ENCODE assay signal across 13 mouse cellular contexts in the genomic region with DNA sequence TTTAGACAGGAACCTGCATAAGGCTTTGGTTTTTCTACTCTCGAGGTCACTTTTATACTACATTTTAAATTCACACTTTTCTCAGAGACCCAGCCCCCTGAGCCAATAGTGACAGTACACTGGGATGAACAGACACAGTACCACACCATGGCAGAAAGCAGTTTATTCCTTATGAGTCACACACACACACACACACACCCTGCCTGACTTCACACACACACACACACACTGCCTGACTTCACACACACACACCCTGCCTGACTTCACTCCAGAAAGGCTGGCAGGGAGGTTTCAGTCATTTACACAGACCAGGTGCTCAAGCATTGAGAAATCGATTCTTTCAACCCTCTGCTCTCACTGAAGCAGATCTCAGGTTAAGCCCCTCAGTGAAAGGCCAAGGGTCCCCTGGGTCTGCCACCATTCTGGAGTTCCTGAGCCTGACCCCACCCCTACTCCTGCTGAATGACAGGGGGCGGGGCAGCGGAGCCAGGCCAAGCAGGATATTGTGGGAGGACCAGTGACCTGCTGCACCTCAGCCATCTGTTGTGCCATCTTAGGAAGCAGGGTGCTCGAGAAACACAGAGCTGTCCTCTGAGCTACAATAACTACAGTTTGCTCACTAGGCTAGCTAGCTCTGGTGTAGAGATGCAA. TPM values are rescaled to one million over a fixed set of nuclear protein-coding genes. Genes with fewer than 3 reads are reported as not detected.
DNase-seq lines count a peak whose midpoint lies in the region; ATAC-seq and TF ChIP-seq lines count a peak whose summit lies in the region.
"Had no signal": no experiment of that assay in that cellular context is flagged by ENCODE, and none has a peak within 500 bp of the region (broad histone marks: within the 10 kb centered on the region; RNA-seq: fewer than 3 reads in every experiment).

No protein-coding gene starts in this region.

- no peak overlapping the region for H3K9ac ChIP-seq in forebrain, embryonic 13.5 days
- H3K9ac ChIP-seq in forebrain, embryonic 14.5 days (ENCODE audit: low read length) = no peak overlapping the region
- no peak overlapping the region for H3K9ac ChIP-seq in MEL (ENCODE audit: control insufficient read depth, low read depth, low read length, poor library complexity, severe bottlenecking)
- no peak overlapping the region for H3K9ac ChIP-seq in embryonic facial prominence, embryonic 14.5 days (ENCODE audit: low read depth, low read length)
- H3K9ac ChIP-seq: hindbrain, embryonic 15.5 days; limb, embryonic 13.5 days; neural tube, embryonic 13.5 days had no signal

- TF ChIP-seq CTCF in MEL (IDR thresholded peaks at IDR 0.05 in 2 of 3, conservative IDR thresholded peaks at IDR 0.05 in 1 of 3; ENCODE audit: control insufficient read depth in 1 of 3, insufficient read depth in 1 of 3, low read depth in 2 of 3, low read length in 3 of 3, poor library complexity in 1 of 3, severe bottlenecking in 1 of 3) = no peak

- H3K27me3 ChIP-seq in forebrain, embryonic 13.5 days = no peaks in the 10 kb centered on the region
- H3K27me3 ChIP-seq in forebrain, embryonic 14.5 days (replicated peaks; ENCODE audit: control insufficient read depth, insufficient read depth, low read length) = no peaks in the 10 kb centered on the region
- no peaks in the 10 kb centered on the region for H3K27me3 ChIP-seq in MEL (ENCODE audit: control insufficient read depth in 1 of 2, insufficient read depth in 2 of 2, low read length in 2 of 2)
- H3K27me3 ChIP-seq in embryonic facial prominence, embryonic 14.5 days (replicated peaks; ENCODE audit: control insufficient read depth, insufficient read depth, low read length) = no peaks in the 10 kb centered on the region
- H3K27me3 ChIP-seq: hindbrain, embryonic 15.5 days; limb, embryonic 13.5 days; neural tube, embryonic 13.5 days had no signal

- no peak for TF ChIP-seq RAD21 in MEL (IDR thresholded peaks at IDR 0.05; ENCODE audit: low read depth, low read length)

- peak in 1 of 2 experiments; percentile 55; a peak in 2 of 4 replicates for TF ChIP-seq POLR2A in MEL (IDR thresholded peaks at IDR 0.05; ENCODE audit: control insufficient read depth in 1 of 2, insufficient read depth in 1 of 2, low read depth in 1 of 2, low read length in 2 of 2, poor library complexity in 1 of 2)

- 25% methylated on average over 5 of the region's 5 CpGs for WGBS in forebrain, embryonic 13.5 days
- WGBS in forebrain, embryonic 14.5 days = 33% methylated on average over 5 of the region's 5 CpGs
- 35% methylated on average over 5 of the region's 5 CpGs for WGBS in embryonic facial prominence, embryonic 14.5 days

- H3K4me1 ChIP-seq in forebrain, embryonic 13.5 days = peaks cover 4% of the 10 kb centered on the region; the same call in 1 of the 2 replicates
- no peaks in the 10 kb centered on the region for H3K4me1 ChIP-seq in forebrain, embryonic 14.5 days (ENCODE audit: control insufficient read depth, insufficient read depth, low read length)
- H3K4me1 ChIP-seq in MEL (ENCODE audit: control insufficient read depth in 1 of 2, insufficient read depth in 2 of 2, low read length in 2 of 2) = no peaks in the 10 kb centered on the region
- peaks cover 9% of the 10 kb centered on the region; the same call in 1 of the 2 replicates for H3K4me1 ChIP-seq in embryonic facial prominence, embryonic 14.5 days (ENCODE audit: control insufficient read depth, insufficient read depth, low read length)
- H3K4me1 ChIP-seq: hindbrain, embryonic 15.5 days; neural tube, embryonic 13.5 days had no signal

- no peaks in the 10 kb centered on the region for H3K79me2 ChIP-seq in MEL (ENCODE audit: control insufficient read depth, insufficient read depth, low read length, poor library complexity)

- no peaks in the 10 kb centered on the region for H3K36me3 ChIP-seq in forebrain, embryonic 13.5 days (ENCODE audit: poor library complexity, severe bottlenecking)
- H3K36me3 ChIP-seq in forebrain, embryonic 14.5 days (ENCODE audit: control insufficient read depth, insufficient read depth, low read length) = 0 out of 2 replicates have a peak, but pooled peaks cover 2% of the 10 kb centered on the region
- H3K36me3 ChIP-seq in MEL (ENCODE audit: control insufficient read depth in 1 of 2, insufficient read depth in 2 of 2, low read length in 2 of 2) = peaks cover 0 to 36% of the 10 kb centered on the region in 2 experiments; a peak in 2 of 4 replicates
- H3K36me3 ChIP-seq in embryonic facial prominence, embryonic 14.5 days (ENCODE audit: control insufficient read depth, insufficient read depth, low read length) = no peaks in the 10 kb centered on the region
- H3K36me3 ChIP-seq: hindbrain, embryonic 15.5 days; limb, embryonic 13.5 days; neural tube, embryonic 13.5 days had no signal

- no peak overlapping the region for H3K27ac ChIP-seq in forebrain, embryonic 13.5 days
- H3K27ac ChIP-seq in forebrain, embryonic 14.5 days (ENCODE audit: low read depth, low read length) = no peak overlapping the region
- H3K27ac ChIP-seq in MEL (ENCODE audit: control insufficient read depth, low read depth, low read length) = no peak overlapping the region
- H3K27ac ChIP-seq in embryonic facial prominence, embryonic 14.5 days (replicated peaks; ENCODE audit: low read depth, low read length) = no peak overlapping the region
- H3K27ac ChIP-seq: gastrocnemius, adult 2 months; hindbrain, embryonic 15.5 days; limb, embryonic 13.5 days; neural tube, embryonic 13.5 days had no signal

- DNase-seq in forebrain, embryonic 14.5 days (ENCODE audit: low spot score) = no peak
- DNase-seq in MEL (ENCODE audit: low read depth, low spot score) = no peak
- DNase-seq in embryonic facial prominence, embryonic 14.5 days (ENCODE audit: low spot score) = peak; percentile 12
- peak; percentile 52 for DNase-seq in mesoderm, embryonic 11.5 days (ENCODE audit: low read depth, low spot score)
- DNase-seq in spleen, postnatal 10 days (ENCODE audit: low spot score in 2 of 2) = no peak
- no peak for DNase-seq in heart, adult 8-10 months (ENCODE audit: low spot score)
- DNase-seq in layer of hippocampus, adult 18-20 months (ENCODE audit: low spot score in 2 of 2) = no peak
- DNase-seq: cerebellum, adult 9-11 months; gastrocnemius, adult 2 months had no signal

- TF ChIP-seq EP300 in MEL (IDR thresholded peaks at IDR 0.05; ENCODE audit: low read depth in 1 of 2, low read length in 2 of 2) = no peak

- no peak overlapping the region for H3K4me3 ChIP-seq in forebrain, embryonic 13.5 days
- H3K4me3 ChIP-seq in forebrain, embryonic 14.5 days (ENCODE audit: low read depth, low read length) = no peak overlapping the region
- H3K4me3 ChIP-seq in MEL (ENCODE audit: control insufficient read depth in 1 of 2, insufficient read depth in 1 of 2, low read depth in 2 of 2, low read length in 2 of 2) = no peak overlapping the region
- H3K4me3 ChIP-seq in embryonic facial prominence, embryonic 14.5 days (ENCODE audit: low read depth, low read length) = no peak overlapping the region
- H3K4me3 ChIP-seq: gastrocnemius, adult 2 months; hindbrain, embryonic 15.5 days; limb, embryonic 13.5 days; neural tube, embryonic 13.5 days had no signal

- no peaks in the 10 kb centered on the region for H3K9me3 ChIP-seq in forebrain, embryonic 13.5 days (replicated peaks)
- no peaks in the 10 kb centered on the region for H3K9me3 ChIP-seq in forebrain, embryonic 14.5 days (replicated peaks; ENCODE audit: control insufficient read depth, low read length)
- H3K9me3 ChIP-seq in MEL (replicated peaks; ENCODE audit: insufficient read depth, low read length) = no peaks in the 10 kb centered on the region
- no peaks in the 10 kb centered on the region for H3K9me3 ChIP-seq in embryonic facial prominence, embryonic 14.5 days (ENCODE audit: control insufficient read depth, low read length)
- H3K9me3 ChIP-seq: hindbrain, embryonic 15.5 days; limb, embryonic 13.5 days; neural tube, embryonic 13.5 days had no signal

- peak; percentile 51; the same call in 1 of the 2 replicates for ATAC-seq in forebrain, embryonic 13.5 days
- ATAC-seq in forebrain, embryonic 14.5 days = no peak
- peak; percentile 69 for ATAC-seq in embryonic facial prominence, embryonic 14.5 days (ENCODE audit: low read depth)

- H3K4me2 ChIP-seq in forebrain, embryonic 13.5 days = no peak overlapping the region
- no peak overlapping the region for H3K4me2 ChIP-seq in forebrain, embryonic 14.5 days (ENCODE audit: low read length)
- H3K4me2 ChIP-seq in embryonic facial prominence, embryonic 14.5 days (ENCODE audit: low read depth, low read length) = no peak overlapping the region
- H3K4me2 ChIP-seq: hindbrain, embryonic 15.5 days; limb, embryonic 13.5 days; neural tube, embryonic 13.5 days had no signal

TF ChIP-seq in MEL, 35 proteins besides CTCF, POLR2A, EP300 and RAD21 (continues in another document):
- no peak for TF ChIP-seq GABPA (IDR thresholded peaks at IDR 0.05; ENCODE audit: low read depth, low read length)
- TF ChIP-seq JUND (IDR thresholded peaks at IDR 0.05; ENCODE audit: low read depth, low read length) = no peak
- TF ChIP-seq SIN3A (IDR thresholded peaks at IDR 0.05; ENCODE audit: low read length) = no peak
- TF ChIP-seq ELF1 (IDR thresholded peaks at IDR 0.05; ENCODE audit: low read depth, low read length) = 0 out of 2 replicates have a peak, but pooled peaks have one; percentile 9
- TF ChIP-seq SMC3 (IDR thresholded peaks at IDR 0.05; ENCODE audit: low read depth, low read length) = peak; percentile 23
- 0 out of 2 replicates have a peak, but pooled peaks have one; percentile 71 for TF ChIP-seq CHD1 (IDR thresholded peaks at IDR 0.05; ENCODE audit: low read depth, low read length)

RNA-seq across cellular contexts. Expression of gene Fam133b, which starts 16.5 kb away (rescaled TPM):
- 39.0 and 40.6 TPM in 2 replicates for polyA plus RNA-seq in forebrain, embryonic 13.5 days (2015; fragmentation: Nextera tagmentation; extraction: Ambion mirVana)
- polyA plus RNA-seq in forebrain, embryonic 14.5 days (2014; fragmentation: Nextera tagmentation; extraction: Ambion mirVana) = 26.9 and 29.6 TPM in 2 replicates
- 36.2 and 39.4 TPM in 2 replicates for total RNA-seq in MEL (2012; rRNA removed)
- polyA plus RNA-seq in MEL (2012; ENCODE audit: insufficient read depth in 1 of 2, insufficient read length in 2 of 2, low read depth in 1 of 2, low replicate concordance in 2 of 2, missing spikeins in 1 of 2) = 10 to 100 TPM in 1 of 2 experiments, not detected in 1; 56.0 TPM
- 24.4 and 27.2 TPM in 2 replicates for polyA plus RNA-seq in embryonic facial prominence, embryonic 14.5 days (2014; fragmentation: Nextera tagmentation; extraction: Ambion mirVana)
- 10 to 100 TPM; 10.0 to 11.7 (median 11.1) TPM for total RNA-seq in heart, adult 8-10 months (2022)
- total RNA-seq in layer of hippocampus, adult 18-20 months (2021) = 10 to 100 TPM; 42.9 to 44.1 TPM

RNA-seq across cellular contexts. Expression of gene 1700109H08Rik, which starts 44.2 kb away (rescaled TPM):
- polyA plus RNA-seq in forebrain, embryonic 13.5 days (2015; fragmentation: Nextera tagmentation; extraction: Ambion mirVana) = 3.1 and 3.9 TPM in 2 replicates
- polyA plus RNA-seq in forebrain, embryonic 14.5 days (2014; fragmentation: Nextera tagmentation; extraction: Ambion mirVana) = 1.1 and 2.3 TPM in 2 replicates
- total RNA-seq in MEL (2012; rRNA removed) = 1.6 and 1.9 TPM in 2 replicates
- polyA plus RNA-seq in MEL (2012; ENCODE audit: insufficient read depth in 1 of 2, insufficient read length in 2 of 2, low read depth in 1 of 2, low replicate concordance in 2 of 2, missing spikeins in 1 of 2) = 1 to 10 TPM in 1 of 2 experiments, not detected in 1; 4.2 TPM
- 1.5 and 1.6 TPM in 2 replicates for polyA plus RNA-seq in embryonic facial prominence, embryonic 14.5 days (2014; fragmentation: Nextera tagmentation; extraction: Ambion mirVana)
- total RNA-seq in heart, adult 8-10 months (2022) = 1 to 10 TPM; 1.0 to 2.6 (median 2.1) TPM
- 1 to 10 TPM; 4.7 to 4.9 TPM for total RNA-seq in layer of hippocampus, adult 18-20 months (2021)

Comparison
In these comparisons a context has a peak if more than half of its experiments do, and no peak if none do; other contexts are left out.
1. DNase-seq: peak in embryonic facial prominence, embryonic 14.5 days (single experiment) and mesoderm, embryonic 11.5 days (single experiment); none in forebrain, embryonic 14.5 days (single experiment), MEL (single experiment), spleen, postnatal 10 days (0 of 2), heart, adult 8-10 months (single experiment) and layer of hippocampus, adult 18-20 months (0 of 2).